In the genomic region with DNA sequence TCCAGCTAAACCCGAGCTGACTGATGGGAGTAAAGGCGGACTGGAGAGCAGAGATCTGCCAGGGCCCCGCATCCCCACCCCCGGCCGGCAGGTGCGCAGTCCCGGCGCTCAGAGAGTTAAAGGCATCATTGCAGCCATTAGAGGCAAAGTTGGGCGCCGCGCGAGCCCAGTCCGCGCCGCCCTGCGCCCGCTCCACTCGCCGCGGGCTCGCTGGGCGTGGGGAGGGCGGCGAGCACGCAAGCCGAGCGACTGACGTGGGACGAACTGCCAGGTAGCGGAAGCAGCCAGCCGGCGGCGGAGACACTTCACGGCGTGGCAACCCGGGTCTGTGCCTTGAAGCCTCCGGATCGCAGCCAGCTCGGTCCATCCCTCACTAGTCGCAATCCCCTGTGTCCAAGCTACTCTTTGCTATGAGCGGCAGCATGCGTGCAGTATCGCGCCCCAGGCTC, we compare ENCODE assay signal across 8 mouse cellular contexts. TPM values are rescaled to one million over a fixed set of nuclear protein-coding genes. Genes with fewer than 3 reads are reported as not detected.
A peak's percentile ranks its signal among the peaks of the same experiment; 100 is the strongest.
DNase-seq lines count a peak whose midpoint lies in the region; ATAC-seq and TF ChIP-seq lines count a peak whose summit lies in the region.

TSS of gene Vstm2a (plus strand) at position 252 of the 449 bp plus-strand sequence.

- TF ChIP-seq POLR2A in brain, embryonic 14.5 days (IDR thresholded peaks at IDR 0.05; ENCODE audit: borderline replicate concordance, extremely low read depth, insufficient read depth, insufficient read length, poor library complexity, severe bottlenecking), result no peak

- WGBS in forebrain, embryonic 11.5 days, result under 1% methylated on average over 43 of the region's 44 CpGs
- under 1% methylated on average over 43 of the region's 44 CpGs for WGBS in hindbrain, postnatal 0 days
- under 1% methylated on average over 44 of the region's 44 CpGs for WGBS in neural tube, embryonic 11.5 days

- intact Hi-C loops in gastrocnemius, postnatal 14 days (cut with DNase I; ENCODE audit: low total_unique reads), result no loop called here
- intact Hi-C loops in left cerebral cortex, postnatal 10 days (cut with DNase I), result no loop called here

- H3K4me2 ChIP-seq in forebrain, embryonic 11.5 days (ENCODE audit: low read depth, low read length, severe bottlenecking), result peak within 1 kb of the TSS; percentile 83
- peak within 1 kb of the TSS; percentile 77 for H3K4me2 ChIP-seq in hindbrain, postnatal 0 days (ENCODE audit: low read depth, low read length)
- peak within 1 kb of the TSS; percentile 92 for H3K4me2 ChIP-seq in neural tube, embryonic 11.5 days (ENCODE audit: low read depth)

- peak; percentile 83 for ATAC-seq in forebrain, embryonic 11.5 days (replicated peaks; ENCODE audit: low FRiP score)
- ATAC-seq in hindbrain, postnatal 0 days, result peak; percentile 91
- peak; percentile 70 for ATAC-seq in neural tube, embryonic 11.5 days (ENCODE audit: insufficient read depth, low FRiP score, low TSS enrichment)

- H3K27ac ChIP-seq in forebrain, embryonic 11.5 days (ENCODE audit: low read depth, low read length), result no peak within 1 kb of the TSS
- H3K27ac ChIP-seq in hindbrain, postnatal 0 days, result peak within 1 kb of the TSS; percentile 78
- H3K27ac ChIP-seq in neural tube, embryonic 11.5 days (ENCODE audit: low read depth, low read length), result no peak within 1 kb of the TSS

- peak within 1 kb of the TSS; percentile 55 for H3K4me3 ChIP-seq in forebrain, embryonic 11.5 days (ENCODE audit: low read depth, low read length)
- H3K4me3 ChIP-seq in hindbrain, postnatal 0 days (ENCODE audit: low read length), result peak within 1 kb of the TSS; percentile 69
- peak within 1 kb of the TSS; percentile 53 for H3K4me3 ChIP-seq in neural tube, embryonic 11.5 days (ENCODE audit: low read depth, low read length)

- peaks cover 2% of the 10 kb centered on the region; the same call in 1 of the 2 replicates for H3K4me1 ChIP-seq in forebrain, embryonic 11.5 days (replicated peaks; ENCODE audit: control insufficient read depth, insufficient read depth, low read length)
- H3K4me1 ChIP-seq in hindbrain, postnatal 0 days (ENCODE audit: insufficient read depth, low read length), result no peaks in the 10 kb centered on the region
- H3K4me1 ChIP-seq in neural tube, embryonic 11.5 days (ENCODE audit: control insufficient read depth, insufficient read depth, low read length), result no peaks in the 10 kb centered on the region

- no peaks in the 10 kb centered on the region for H3K36me3 ChIP-seq in forebrain, embryonic 11.5 days (ENCODE audit: control insufficient read depth, insufficient read depth, low read length)
- H3K36me3 ChIP-seq in hindbrain, postnatal 0 days (ENCODE audit: insufficient read depth, low read length), result no peaks in the 10 kb centered on the region
- H3K36me3 ChIP-seq in neural tube, embryonic 11.5 days (ENCODE audit: control insufficient read depth, insufficient read depth, low read length), result no peaks in the 10 kb centered on the region

- H3K9me3 ChIP-seq in forebrain, embryonic 11.5 days (ENCODE audit: control insufficient read depth, low read length), result no peaks in the 10 kb centered on the region
- H3K9me3 ChIP-seq in hindbrain, postnatal 0 days (ENCODE audit: low read length), result no peaks in the 10 kb centered on the region
- no peaks in the 10 kb centered on the region for H3K9me3 ChIP-seq in neural tube, embryonic 11.5 days (ENCODE audit: control insufficient read depth, low read length)

- H3K9ac ChIP-seq in forebrain, embryonic 11.5 days (ENCODE audit: low read length), result peak within 1 kb of the TSS; percentile 59
- H3K9ac ChIP-seq in hindbrain, postnatal 0 days (replicated peaks; ENCODE audit: low read length), result peak within 1 kb of the TSS; percentile 76
- H3K9ac ChIP-seq in neural tube, embryonic 11.5 days (ENCODE audit: low read length), result peak within 1 kb of the TSS; percentile 41

- peak; percentile 31; the same call in 1 of the 2 replicates for TF ChIP-seq CTCF in brain, embryonic 14.5 days (IDR thresholded peaks at IDR 0.05; ENCODE audit: borderline replicate concordance, extremely low read depth, insufficient read depth, insufficient read length)
- peak; percentile 51 for TF ChIP-seq CTCF in hindbrain, postnatal 0 days (IDR thresholded peaks at IDR 0.05; ENCODE audit: low read depth)

- peak; percentile 21 for DNase-seq in gastrocnemius, postnatal 14 days
- DNase-seq in gastrocnemius, adult 18-20 months (ENCODE audit: low spot score), result no peak
- DNase-seq in brain, embryonic 14.5 days (ENCODE audit: low read depth), result peak; percentile 76
- DNase-seq in forebrain, embryonic 11.5 days (ENCODE audit: low spot score), result peak; percentile 73
- DNase-seq in hindbrain, postnatal 0 days (ENCODE audit: low spot score), result peak; percentile 79
- DNase-seq in left cerebral cortex, postnatal 10 days (ENCODE audit: extremely low spot score in 1 of 2, low spot score in 2 of 2), result peak; percentile 55 to 69
- DNase-seq in neural tube, embryonic 11.5 days (ENCODE audit: low spot score), result peak; percentile 62
- no peak for DNase-seq in B cell, adult 2 months

- peaks cover 23% of the 10 kb centered on the region for H3K27me3 ChIP-seq in forebrain, embryonic 11.5 days (ENCODE audit: control insufficient read depth, insufficient read depth, low read length)
- H3K27me3 ChIP-seq in hindbrain, postnatal 0 days (ENCODE audit: insufficient read depth, low read length), result no peaks in the 10 kb centered on the region
- H3K27me3 ChIP-seq in neural tube, embryonic 11.5 days (ENCODE audit: control insufficient read depth, insufficient read depth, low read length), result peaks cover 33% of the 10 kb centered on the region

RNA-seq across cellular contexts. Expression of gene Vstm2a, which starts in this region (rescaled TPM):
- total RNA-seq in gastrocnemius, postnatal 14 days (2021), result under 1 TPM; 0.69 to 0.70 TPM
- under 1 TPM; 0.07 TPM for total RNA-seq in gastrocnemius, adult 18-20 months (2021)
- 34.9 and 46.8 TPM in 2 replicates for polyA plus RNA-seq in brain, embryonic 14.5 days (2012; rRNA removed)
- 2.8 and 4.0 TPM in 2 replicates for polyA plus RNA-seq in forebrain, embryonic 11.5 days (2014; fragmentation: Nextera tagmentation; extraction: Ambion mirVana)
- total RNA-seq in hindbrain, postnatal 0 days (2014; rRNA removed), result 119 and 121 TPM in 2 replicates
- 103 and 108 TPM in 2 replicates for polyA plus RNA-seq in hindbrain, postnatal 0 days (2015; fragmentation: Nextera tagmentation; extraction: Ambion mirVana)
- 100 to 1,000 TPM; 142 to 145 TPM for total RNA-seq in left cerebral cortex, postnatal 10 days (2021)
- polyA plus RNA-seq in neural tube, embryonic 11.5 days (2014; fragmentation: Nextera tagmentation; extraction: Ambion mirVana), result 5.8 and 8.7 TPM in 2 replicates

Comparison
In these comparisons a context has a peak if more than half of its experiments do, and no peak if none do; other contexts are left out.
1. RNA of gene Vstm2a (total RNA-seq): 142 to 145 TPM in left cerebral cortex, postnatal 10 days and 119 to 121 TPM in hindbrain, postnatal 0 days; 0.69 to 0.70 TPM in gastrocnemius, postnatal 14 days and 0.07 TPM in gastrocnemius, adult 18-20 months; every median in the first group is over 10 times any median in the second.
2. Peak in DNase-seq in gastrocnemius, postnatal 14 days; RNA of the gene not detected or under 1 TPM.
3. DNase-seq: peak in brain, embryonic 14.5 days (single experiment), forebrain, embryonic 11.5 days (single experiment), hindbrain, postnatal 0 days (single experiment), left cerebral cortex, postnatal 10 days (2 of 2) and neural tube, embryonic 11.5 days (single experiment); none in gastrocnemius, adult 18-20 months (single experiment) and B cell, adult 2 months (0 of 2).
4. Peak in every context shown above with its lines, with median percentiles within 50 percentile points of each other: ATAC-seq, H3K4me2 ChIP-seq, H3K4me3 ChIP-seq and H3K9ac ChIP-seq.